9 mouse cellular contexts compared by ENCODE assay signal in genomic region chr11:101442760-101443159, GRCm38 (mm10). TPM values are rescaled to one million over a fixed set of nuclear protein-coding genes. Genes with fewer than 3 reads are reported as not detected.
DNase-seq lines count a peak whose midpoint lies in the region; ATAC-seq and TF ChIP-seq lines count a peak whose summit lies in the region.
"Had no signal": no experiment of that assay in that cellular context is flagged by ENCODE, and none has a peak within 500 bp of the region (broad histone marks: within the 10 kb centered on the region; RNA-seq: fewer than 3 reads in every experiment).

No protein-coding gene starts in this region.

- H3K4me3 ChIP-seq in lung, embryonic 14.5 days (ENCODE audit: low read depth, low read length): peak overlapping the region; percentile 78
- peak overlapping the region; percentile 84 for H3K4me3 ChIP-seq in embryonic facial prominence, embryonic 12.5 days
- peak overlapping the region; percentile 83 for H3K4me3 ChIP-seq in intestine, embryonic 16.5 days (ENCODE audit: low read length)
- peak overlapping the region; percentile 64 for H3K4me3 ChIP-seq in neural tube, embryonic 15.5 days (replicated peaks)

- peak overlapping the region; percentile 96 for H3K4me2 ChIP-seq in lung, embryonic 14.5 days
- H3K4me2 ChIP-seq in embryonic facial prominence, embryonic 12.5 days (replicated peaks): peak overlapping the region; percentile 92
- peak overlapping the region; percentile 76 for H3K4me2 ChIP-seq in intestine, embryonic 16.5 days (ENCODE audit: low read depth, low read length)
- H3K4me2 ChIP-seq in neural tube, embryonic 15.5 days: peak overlapping the region; percentile 89

- H3K27ac ChIP-seq in lung, embryonic 14.5 days (ENCODE audit: low read depth): peak overlapping the region; percentile 91
- peak overlapping the region; percentile 94 for H3K27ac ChIP-seq in embryonic facial prominence, embryonic 12.5 days
- H3K27ac ChIP-seq in intestine, embryonic 16.5 days (ENCODE audit: low read length): peak overlapping the region; percentile 85
- H3K27ac ChIP-seq in neural tube, embryonic 15.5 days (replicated peaks): peak overlapping the region; percentile 92

- H3K4me1 ChIP-seq in lung, embryonic 14.5 days (ENCODE audit: insufficient read depth): no peaks in the 10 kb centered on the region
- peaks cover 12% of the 10 kb centered on the region for H3K4me1 ChIP-seq in embryonic facial prominence, embryonic 12.5 days
- peaks cover 17% of the 10 kb centered on the region for H3K4me1 ChIP-seq in intestine, embryonic 16.5 days (ENCODE audit: control insufficient read depth, insufficient read depth, low read length)
- H3K4me1 ChIP-seq in neural tube, embryonic 15.5 days: peaks cover 22% of the 10 kb centered on the region

- H3K27me3 ChIP-seq in lung, embryonic 14.5 days (ENCODE audit: insufficient read depth, low read length): no peaks in the 10 kb centered on the region
- H3K27me3 ChIP-seq in embryonic facial prominence, embryonic 12.5 days: no peaks in the 10 kb centered on the region
- H3K27me3 ChIP-seq in intestine, embryonic 16.5 days (replicated peaks; ENCODE audit: control insufficient read depth, insufficient read depth, low read length): no peaks in the 10 kb centered on the region
- no peaks in the 10 kb centered on the region for H3K27me3 ChIP-seq in neural tube, embryonic 15.5 days (replicated peaks)

- WGBS in lung, embryonic 14.5 days: 1% methylated on average over 14 of the region's 14 CpGs
- WGBS in embryonic facial prominence, embryonic 12.5 days: under 1% methylated on average over 14 of the region's 14 CpGs
- under 1% methylated on average over 14 of the region's 14 CpGs for WGBS in intestine, embryonic 16.5 days
- WGBS in neural tube, embryonic 15.5 days: under 1% methylated on average over 14 of the region's 14 CpGs

- H3K9me3 ChIP-seq in lung, embryonic 14.5 days (ENCODE audit: low read depth, low read length): no peaks in the 10 kb centered on the region
- no peaks in the 10 kb centered on the region for H3K9me3 ChIP-seq in embryonic facial prominence, embryonic 12.5 days
- no peaks in the 10 kb centered on the region for H3K9me3 ChIP-seq in intestine, embryonic 16.5 days (ENCODE audit: control insufficient read depth, low read length)
- no peaks in the 10 kb centered on the region for H3K9me3 ChIP-seq in neural tube, embryonic 15.5 days (replicated peaks)

- no peak for DNase-seq in lung, embryonic 14.5 days
- no peak for DNase-seq in lung, postnatal 36 days
- no peak for DNase-seq in spleen, postnatal 36 days (ENCODE audit: low spot score in 2 of 2)
- no peak for DNase-seq in adrenal gland, postnatal 4 days (ENCODE audit: low spot score in 2 of 2)
- no peak for DNase-seq in urinary bladder, postnatal 4 days (ENCODE audit: low spot score in 2 of 2)

- peaks cover 33% of the 10 kb centered on the region for H3K36me3 ChIP-seq in lung, embryonic 14.5 days (ENCODE audit: insufficient read depth)
- peaks cover 28% of the 10 kb centered on the region for H3K36me3 ChIP-seq in embryonic facial prominence, embryonic 12.5 days
- peaks cover 13% of the 10 kb centered on the region for H3K36me3 ChIP-seq in intestine, embryonic 16.5 days (ENCODE audit: control insufficient read depth, insufficient read depth, low read length)
- H3K36me3 ChIP-seq in neural tube, embryonic 15.5 days: peaks cover 21% of the 10 kb centered on the region

- H3K9ac ChIP-seq in lung, embryonic 14.5 days: peak overlapping the region; percentile 91
- peak overlapping the region; percentile 92 for H3K9ac ChIP-seq in embryonic facial prominence, embryonic 12.5 days
- H3K9ac ChIP-seq in intestine, embryonic 16.5 days (ENCODE audit: low read depth, low read length): peak overlapping the region; percentile 90
- peak overlapping the region; percentile 83 for H3K9ac ChIP-seq in neural tube, embryonic 15.5 days (replicated peaks)

- no peak for TF ChIP-seq CTCF in lung, embryonic 14.5 days (IDR thresholded peaks at IDR 0.05; ENCODE audit: low read depth)

- ATAC-seq in lung, embryonic 14.5 days (ENCODE audit: insufficient read depth): peak; percentile 10; the same call in 1 of the 2 replicates
- no peak for ATAC-seq in embryonic facial prominence, embryonic 12.5 days (ENCODE audit: insufficient number of reproducible peaks, insufficient read depth, low FRiP score, low TSS enrichment)
- ATAC-seq in intestine, embryonic 16.5 days: no peak
- ATAC-seq in neural tube, embryonic 15.5 days (ENCODE audit: low FRiP score): no peak

RNA-seq across cellular contexts. Expression of gene Rpl27, which starts 0.7 kb away (rescaled TPM):
- 421 and 428 TPM in 2 replicates for polyA plus RNA-seq in lung, embryonic 14.5 days (2014; fragmentation: Nextera tagmentation; extraction: Ambion mirVana)
- polyA plus RNA-seq in embryonic facial prominence, embryonic 12.5 days (2016; fragmentation: Nextera tagmentation; extraction: Ambion mirVana): 361 and 382 TPM in 2 replicates
- 251 and 288 TPM in 2 replicates for polyA plus RNA-seq in intestine, embryonic 16.5 days (2015; fragmentation: Nextera tagmentation; extraction: Ambion mirVana)
- polyA plus RNA-seq in neural tube, embryonic 15.5 days (2015; fragmentation: Nextera tagmentation; extraction: Ambion mirVana): 245 and 254 TPM in 2 replicates
- 100 to 1,000 TPM in 1 of 2 experiments, 10 to 100 TPM in 1; 90.3 to 116 TPM for total RNA-seq in adrenal gland, postnatal 4 days (2021)

RNA-seq across cellular contexts. Expression of gene Ifi35, which starts 5.4 kb away (rescaled TPM):
- polyA plus RNA-seq in lung, embryonic 14.5 days (2014; fragmentation: Nextera tagmentation; extraction: Ambion mirVana): 11.4 and 12.1 TPM in 2 replicates
- polyA plus RNA-seq in embryonic facial prominence, embryonic 12.5 days (2016; fragmentation: Nextera tagmentation; extraction: Ambion mirVana): 5.9 and 6.1 TPM in 2 replicates
- polyA plus RNA-seq in intestine, embryonic 16.5 days (2015; fragmentation: Nextera tagmentation; extraction: Ambion mirVana): 29.7 and 31.1 TPM in 2 replicates
- polyA plus RNA-seq in neural tube, embryonic 15.5 days (2015; fragmentation: Nextera tagmentation; extraction: Ambion mirVana): 3.9 and 17.0 TPM in 2 replicates
- total RNA-seq in adrenal gland, postnatal 4 days (2021): 10 to 100 TPM; 30.0 to 30.3 TPM

RNA-seq across cellular contexts. Expression of gene Ptges3l, which starts 17.6 kb away (rescaled TPM):
- polyA plus RNA-seq in lung, embryonic 14.5 days (2014; fragmentation: Nextera tagmentation; extraction: Ambion mirVana): 9.3 and 11.5 TPM in 2 replicates
- polyA plus RNA-seq in embryonic facial prominence, embryonic 12.5 days (2016; fragmentation: Nextera tagmentation; extraction: Ambion mirVana): 7.4 and 9.1 TPM in 2 replicates
- polyA plus RNA-seq in intestine, embryonic 16.5 days (2015; fragmentation: Nextera tagmentation; extraction: Ambion mirVana): 11.1 and 12.4 TPM in 2 replicates
- 4.3 and 4.5 TPM in 2 replicates for polyA plus RNA-seq in neural tube, embryonic 15.5 days (2015; fragmentation: Nextera tagmentation; extraction: Ambion mirVana)
- total RNA-seq in adrenal gland, postnatal 4 days (2021): 1 to 10 TPM; 6.4 to 6.7 TPM
- total RNA-seq: common myeloid progenitor, adult 5-6 weeks had no signal

RNA-seq across cellular contexts. Expression of gene Rundc1, which starts 17.9 kb away (rescaled TPM):
- polyA plus RNA-seq in lung, embryonic 14.5 days (2014; fragmentation: Nextera tagmentation; extraction: Ambion mirVana): 16.6 and 17.4 TPM in 2 replicates
- polyA plus RNA-seq in embryonic facial prominence, embryonic 12.5 days (2016; fragmentation: Nextera tagmentation; extraction: Ambion mirVana): 22.5 and 23.0 TPM in 2 replicates
- polyA plus RNA-seq in intestine, embryonic 16.5 days (2015; fragmentation: Nextera tagmentation; extraction: Ambion mirVana): 16.6 and 19.1 TPM in 2 replicates
- 28.7 and 29.0 TPM in 2 replicates for polyA plus RNA-seq in neural tube, embryonic 15.5 days (2015; fragmentation: Nextera tagmentation; extraction: Ambion mirVana)
- total RNA-seq in adrenal gland, postnatal 4 days (2021): 10 to 100 TPM; 20.1 to 22.0 TPM

RNA-seq across cellular contexts. Expression of gene Gm27029, which starts 18.2 kb away (rescaled TPM):
- polyA plus RNA-seq in lung, embryonic 14.5 days (2014; fragmentation: Nextera tagmentation; extraction: Ambion mirVana): 11.0 and 12.2 TPM in 2 replicates
- polyA plus RNA-seq in embryonic facial prominence, embryonic 12.5 days (2016; fragmentation: Nextera tagmentation; extraction: Ambion mirVana): 9.6 and 9.9 TPM in 2 replicates
- 7.2 and 10.1 TPM in 2 replicates for polyA plus RNA-seq in intestine, embryonic 16.5 days (2015; fragmentation: Nextera tagmentation; extraction: Ambion mirVana)
- polyA plus RNA-seq in neural tube, embryonic 15.5 days (2015; fragmentation: Nextera tagmentation; extraction: Ambion mirVana): 7.7 and 10.6 TPM in 2 replicates
- total RNA-seq in adrenal gland, postnatal 4 days (2021): 1 to 10 TPM; 3.4 to 5.9 TPM
